Comparison of ENCODE assay signal across 13 mouse cellular contexts in the genomic region with DNA sequence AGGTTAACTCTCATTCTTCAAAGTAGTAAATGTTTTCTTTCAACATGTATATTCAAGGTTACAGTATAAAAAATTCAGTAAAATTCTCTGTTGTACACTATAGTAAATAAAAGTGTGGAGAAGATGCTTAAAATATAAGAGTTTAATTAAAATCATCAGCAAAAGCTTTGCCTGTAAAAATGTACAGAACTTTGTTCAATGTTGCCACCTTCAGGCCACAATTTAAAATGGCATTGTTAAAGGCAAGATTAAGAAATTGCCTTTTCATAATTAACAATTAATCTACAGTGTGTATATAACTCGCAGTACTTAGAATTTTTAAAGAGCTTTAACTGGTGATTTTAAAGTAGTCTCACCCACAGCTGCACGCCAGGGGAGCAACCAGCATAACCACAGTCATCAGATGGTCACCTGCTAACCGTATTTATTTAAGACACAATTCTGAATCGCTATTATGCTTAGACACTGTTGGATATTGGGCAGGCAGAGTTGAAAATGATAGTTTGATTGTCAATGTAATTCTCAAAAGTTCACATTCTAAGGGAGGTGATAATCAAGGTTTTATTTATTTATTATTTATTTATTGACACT.
A peak's percentile ranks its signal among the peaks of the same experiment; 100 is the strongest.
DNase-seq lines count a peak whose midpoint lies in the region; ATAC-seq and TF ChIP-seq lines count a peak whose summit lies in the region.
"Had no signal": no experiment of that assay in that cellular context is flagged by ENCODE, and none has a peak within 500 bp of the region (broad histone marks: within the 10 kb centered on the region; RNA-seq: fewer than 3 reads in every experiment).

No protein-coding gene starts in this region.

- no peak overlapping the region for H3K4me3 ChIP-seq in hindbrain, embryonic 14.5 days (replicated peaks; ENCODE audit: low read length)
- no peak overlapping the region for H3K4me3 ChIP-seq in hindbrain, embryonic 10.5 days
- H3K4me3 ChIP-seq in liver, adult 2 months (ENCODE audit: insufficient read depth, low read depth, low read length) = no peak overlapping the region
- H3K4me3 ChIP-seq in liver, postnatal 0 days (ENCODE audit: low read depth, low read length) = no peak overlapping the region
- no peak overlapping the region for H3K4me3 ChIP-seq in stomach, postnatal 0 days (ENCODE audit: low read depth, low read length)

- no peak overlapping the region for H3K9ac ChIP-seq in hindbrain, embryonic 14.5 days
- no peak overlapping the region for H3K9ac ChIP-seq in liver, adult 2 months (ENCODE audit: low read depth, low read length)
- no peak overlapping the region for H3K9ac ChIP-seq in liver, postnatal 0 days (replicated peaks)
- no peak overlapping the region for H3K9ac ChIP-seq in stomach, postnatal 0 days (ENCODE audit: low read length)
- H3K9ac ChIP-seq: liver, embryonic 14.5 days had no signal

- no peaks in the 10 kb centered on the region for H3K79me2 ChIP-seq in liver, adult 2 months (ENCODE audit: control insufficient read depth, insufficient read depth, low read length)

- no peaks in the 10 kb centered on the region for H3K9me3 ChIP-seq in hindbrain, embryonic 14.5 days (ENCODE audit: control insufficient read depth, low read length)
- H3K9me3 ChIP-seq in hindbrain, embryonic 10.5 days = no peaks in the 10 kb centered on the region
- no peaks in the 10 kb centered on the region for H3K9me3 ChIP-seq in liver, postnatal 0 days (ENCODE audit: low read length)
- no peaks in the 10 kb centered on the region for H3K9me3 ChIP-seq in stomach, postnatal 0 days (ENCODE audit: control insufficient read depth, low read length)

- H3K27ac ChIP-seq in hindbrain, embryonic 14.5 days = no peak overlapping the region
- H3K27ac ChIP-seq in hindbrain, embryonic 10.5 days = no peak overlapping the region
- H3K27ac ChIP-seq in liver, adult 2 months (replicated peaks; ENCODE audit: insufficient read depth, low read depth, low read length) = no peak overlapping the region
- no peak overlapping the region for H3K27ac ChIP-seq in liver, postnatal 0 days (ENCODE audit: low read depth)
- H3K27ac ChIP-seq in stomach, postnatal 0 days (replicated peaks) = no peak overlapping the region
- H3K27ac ChIP-seq: liver, embryonic 14.5 days; macrophage had no signal

- H3K4me2 ChIP-seq in hindbrain, embryonic 14.5 days (replicated peaks) = no peak overlapping the region
- H3K4me2 ChIP-seq in liver, postnatal 0 days (ENCODE audit: low read depth, low read length) = no peak overlapping the region
- H3K4me2 ChIP-seq in stomach, postnatal 0 days (replicated peaks; ENCODE audit: low read depth) = no peak overlapping the region

- 0 out of 2 replicates have a peak, but pooled peaks have one; percentile 2 for TF ChIP-seq CTCF in liver, adult 2 months (IDR thresholded peaks at IDR 0.05; ENCODE audit: low read depth, low read length)
- TF ChIP-seq CTCF in liver, postnatal 0 days (IDR thresholded peaks at IDR 0.05; ENCODE audit: low read depth) = no peak
- no peak for TF ChIP-seq CTCF in brain, embryonic 14.5 days (IDR thresholded peaks at IDR 0.05; ENCODE audit: borderline replicate concordance, extremely low read depth, insufficient read depth, insufficient read length)
- TF ChIP-seq CTCF in stomach, postnatal 0 days (IDR thresholded peaks at IDR 0.05; ENCODE audit: low read depth) = peak; percentile 31

- ATAC-seq in hindbrain, embryonic 14.5 days (ENCODE audit: low FRiP score) = 0 out of 2 replicates have a peak, but pooled peaks have one; percentile 31
- ATAC-seq in liver, postnatal 0 days = no peak
- ATAC-seq in stomach, postnatal 0 days (ENCODE audit: low FRiP score, low TSS enrichment) = no peak

- no peaks in the 10 kb centered on the region for H3K27me3 ChIP-seq in hindbrain, embryonic 14.5 days (ENCODE audit: control insufficient read depth, insufficient read depth, low read length)
- H3K27me3 ChIP-seq in hindbrain, embryonic 10.5 days (ENCODE audit: insufficient read depth, poor library complexity, severe bottlenecking) = no peaks in the 10 kb centered on the region
- H3K27me3 ChIP-seq in liver, adult 2 months (ENCODE audit: control insufficient read depth, insufficient read depth, low read length) = no peaks in the 10 kb centered on the region
- no peaks in the 10 kb centered on the region for H3K27me3 ChIP-seq in liver, postnatal 0 days (ENCODE audit: insufficient read depth, low read length)
- no peaks in the 10 kb centered on the region for H3K27me3 ChIP-seq in stomach, postnatal 0 days (ENCODE audit: control insufficient read depth, insufficient read depth, low read length)
- H3K27me3 ChIP-seq: CH12.LX had no signal

- TF ChIP-seq POLR2A in liver, adult 2 months (IDR thresholded peaks at IDR 0.05; ENCODE audit: extremely low read depth, insufficient read depth, low read length) = no peak
- TF ChIP-seq POLR2A in brain, embryonic 14.5 days (IDR thresholded peaks at IDR 0.05; ENCODE audit: borderline replicate concordance, extremely low read depth, insufficient read depth, insufficient read length, poor library complexity, severe bottlenecking) = no peak

- peak; percentile 67 for DNase-seq in hindbrain, embryonic 14.5 days (ENCODE audit: low spot score)
- no peak for DNase-seq in hindbrain, embryonic 10.5 days (ENCODE audit: low spot score)
- peak; percentile 8 for DNase-seq in liver, adult 2 months (ENCODE audit: extremely low read depth, low read depth, low spot score)
- no peak for DNase-seq in liver, postnatal 0 days
- DNase-seq in brain, embryonic 14.5 days (ENCODE audit: low read depth) = peak; percentile 56
- DNase-seq in stomach, postnatal 0 days (ENCODE audit: low spot score) = no peak
- DNase-seq in right cerebral cortex, postnatal 25 days = no peak
- DNase-seq: cerebellum, adult 8-10 months; kidney, postnatal 25 days; thymus, adult 2 months had no signal

- no peak for TF ChIP-seq EP300 in liver, postnatal 0 days (IDR thresholded peaks at IDR 0.05; ENCODE audit: low read depth)
- TF ChIP-seq EP300 in stomach, postnatal 0 days (optimal IDR thresholded peaks at IDR 0.05) = no peak

- H3K36me3 ChIP-seq in hindbrain, embryonic 14.5 days (replicated peaks; ENCODE audit: control insufficient read depth, insufficient read depth) = no peaks in the 10 kb centered on the region
- no peaks in the 10 kb centered on the region for H3K36me3 ChIP-seq in hindbrain, embryonic 10.5 days
- H3K36me3 ChIP-seq in liver, adult 2 months (ENCODE audit: control insufficient read depth, insufficient read depth, low read length) = no peaks in the 10 kb centered on the region
- H3K36me3 ChIP-seq in liver, postnatal 0 days (replicated peaks; ENCODE audit: insufficient read depth, low read length) = no peaks in the 10 kb centered on the region
- H3K36me3 ChIP-seq in stomach, postnatal 0 days (ENCODE audit: control insufficient read depth, insufficient read depth, low read length) = no peaks in the 10 kb centered on the region

- no peaks in the 10 kb centered on the region for H3K4me1 ChIP-seq in hindbrain, embryonic 14.5 days (replicated peaks; ENCODE audit: control insufficient read depth, insufficient read depth, low read length)
- H3K4me1 ChIP-seq in hindbrain, embryonic 10.5 days (replicated peaks) = no peaks in the 10 kb centered on the region
- no peaks in the 10 kb centered on the region for H3K4me1 ChIP-seq in liver, adult 2 months (ENCODE audit: control insufficient read depth, insufficient read depth, low read length)
- H3K4me1 ChIP-seq in liver, postnatal 0 days (ENCODE audit: insufficient read depth) = no peaks in the 10 kb centered on the region
- H3K4me1 ChIP-seq in stomach, postnatal 0 days (replicated peaks; ENCODE audit: control insufficient read depth, insufficient read depth) = no peaks in the 10 kb centered on the region

- 64% methylated on average over 4 of the region's 4 CpGs for WGBS in hindbrain, embryonic 14.5 days
- 79% methylated on average over 4 of the region's 4 CpGs for WGBS in hindbrain, embryonic 10.5 days
- WGBS in liver, adult 2 months = 58% methylated on average over 4 of the region's 4 CpGs
- 68% methylated on average over 4 of the region's 4 CpGs for WGBS in liver, postnatal 0 days (ENCODE audit: insufficient replicate concordance)
- WGBS in stomach, postnatal 0 days = 63% methylated on average over 4 of the region's 4 CpGs

Comparison
In these comparisons a context has a peak if more than half of its experiments do, and no peak if none do; other contexts are left out.
1. DNase-seq: peak in hindbrain, embryonic 14.5 days (single experiment), liver, adult 2 months (single experiment) and brain, embryonic 14.5 days (single experiment); none in hindbrain, embryonic 10.5 days (single experiment), liver, postnatal 0 days (single experiment), stomach, postnatal 0 days (single experiment) and right cerebral cortex, postnatal 25 days (single experiment).
2. CTCF ChIP-seq: peak in liver, adult 2 months (single experiment) and stomach, postnatal 0 days (single experiment); none in liver, postnatal 0 days (single experiment) and brain, embryonic 14.5 days (single experiment).